Mouse (Mus musculus) myocyte (in vitro differentiated cells): ENCODE measurements around the gene Ddx41. TPM values are rescaled to one million over a fixed set of nuclear protein-coding genes. Genes with fewer than 3 reads are reported as not detected.

Source experiments
- H3K27me3 ChIP-seq: one replicate; pipeline ENCODE4 v1.6.1; 2011; ENCODE audit not compliant: control insufficient read depth, insufficient read depth, insufficient read length
- H3K36me3 ChIP-seq: one replicate; pipeline ENCODE4 v1.6.1; 2011; ENCODE audit not compliant: control insufficient read depth, insufficient read depth
- H3K4me2 ChIP-seq: one replicate; pipeline ENCODE4 v1.6.1; 2011; ENCODE audit warnings: low read depth, control low read depth
- H3K4me3 ChIP-seq: one replicate; pipeline ENCODE4 v1.5.1; 2011; ENCODE audit warnings: mild to moderate bottlenecking, control low read depth, moderate library complexity
- H3K79me2 ChIP-seq: one replicate; pipeline ENCODE4 v1.6.1; 2011; ENCODE audit not compliant: control insufficient read depth, insufficient read depth
- H3ac ChIP-seq: one replicate; pipeline ENCODE4 v1.6.1; 2011; ENCODE audit not compliant: control insufficient read depth, insufficient read length
- CEBPB ChIP-seq: IDR thresholded peaks from 2 replicates; pipeline ENCODE4 v1.6.1; 2011; ENCODE audit warnings: mild to moderate bottlenecking, moderate library complexity; ENCODE audit not compliant: poor library complexity, insufficient read depth, severe bottlenecking
- E2F4 ChIP-seq: IDR thresholded peaks from one replicate; pipeline ENCODE4 v1.6.1; 2011; ENCODE audit warnings: mild to moderate bottlenecking, control low read depth, moderate library complexity; ENCODE audit not compliant: insufficient read depth
- MAX ChIP-seq: IDR thresholded peaks from one replicate; pipeline ENCODE4 v1.6.1; 2011; ENCODE audit warnings: low read depth, mild to moderate bottlenecking, control low read depth
- MYOD1 ChIP-seq, 3 experiments: IDR thresholded peaks; one replicate each; pipeline ENCODE4 v1.6.1; 2011; ENCODE audit warnings: control low read depth in 2 of 3, low read depth in 2 of 3, mild to moderate bottlenecking in 2 of 3, moderate library complexity in 1 of 3; ENCODE audit not compliant: insufficient read length in 2 of 3, control insufficient read depth in 1 of 3
- MYOG ChIP-seq, 3 experiments: IDR thresholded peaks; one replicate each; pipeline ENCODE4 v1.6.1; 2011; ENCODE audit warnings: control low read depth in 2 of 3, low read depth in 2 of 3, mild to moderate bottlenecking in 2 of 3; ENCODE audit not compliant: insufficient read length in 2 of 3, control insufficient read depth in 1 of 3, insufficient read depth in 1 of 3
- POLR2A ChIP-seq: IDR thresholded peaks from one replicate; pipeline ENCODE4 v1.6.1; 2011; ENCODE audit warnings: low read depth, mild to moderate bottlenecking, control low read depth, moderate library complexity; ENCODE audit not compliant: insufficient read length
- POLR2AphosphoS2 ChIP-seq: IDR thresholded peaks from one replicate; pipeline ENCODE4 v1.6.1; 2011; ENCODE audit warnings: low read depth, control low read depth; ENCODE audit not compliant: insufficient read length
- REST ChIP-seq: IDR thresholded peaks from one replicate; pipeline ENCODE4 v1.6.1; 2011; ENCODE audit warnings: mild to moderate bottlenecking, control low read depth, moderate library complexity; ENCODE audit not compliant: insufficient read depth, insufficient read length
- SRF ChIP-seq: IDR thresholded peaks from one replicate; pipeline ENCODE4 v1.6.1; 2011; ENCODE audit warnings: low read depth; ENCODE audit not compliant: control insufficient read depth, insufficient read length
- TCF12 ChIP-seq: IDR thresholded peaks from one replicate; pipeline ENCODE4 v1.6.1; 2011; ENCODE audit warnings: mild to moderate bottlenecking, control low read depth; ENCODE audit not compliant: poor library complexity, insufficient read depth, severe bottlenecking
- TCF3 ChIP-seq: IDR thresholded peaks from one replicate; pipeline ENCODE4 v1.6.1; 2011; ENCODE audit warnings: low read depth, control low read depth; ENCODE audit not compliant: insufficient read length
- USF1 ChIP-seq: IDR thresholded peaks from one replicate; pipeline ENCODE4 v1.6.1; 2011; ENCODE audit warnings: low read depth, mild to moderate bottlenecking, control low read depth, moderate library complexity
- polyA plus RNA-seq: library from polyadenylated mRNA; unstranded; fragments of >200 nt; fragmentation: generic; extraction: Trizol; gene quantifications from one replicate; pipeline ENCODE4 v1.2.1, GENCODE M21; 2012; ENCODE audit warnings: missing spikeins

Ddx41 gene
- polyA plus RNA-seq, 1 experiment: 33.3 TPM

- no peak for TF ChIP-seq MYOD1 (IDR thresholded peaks at IDR 0.05; ENCODE audit: control insufficient read depth in 1 of 3, insufficient read length in 2 of 3, low read depth in 2 of 3)
- TF ChIP-seq POLR2AphosphoS2: no peak
- no peak for TF ChIP-seq POLR2A
- no peak for TF ChIP-seq TCF12
- TF ChIP-seq CEBPB: no peak
- TF ChIP-seq SRF: no peak
- TF ChIP-seq USF1: no peak
- no peak for TF ChIP-seq REST
- TF ChIP-seq TCF3: no peak
- Histone ChIP-seq H3K4me2 (no peak overlapping the region), H3K79me2 (no peaks in the 10 kb centered on the region)
Measured at GRCm38 (mm10) chr13:55542891-55543290, 6.4 kb upstream of the Ddx41 start.

GRCm38 (mm10) chr13:55540933-55541332 lies 4.5 kb upstream of the Ddx41 start:
- Histone ChIP-seq H3K27me3 (no peaks in the 10 kb centered on the region), H3K36me3 (peaks cover 10% of the 10 kb centered on the region), H3K79me2 (peaks cover 2% of the 10 kb centered on the region), H3K4me3 (no peak overlapping the region), H3K4me2 (no peak overlapping the region), H3ac (no peak overlapping the region)
- TF ChIP-seq MYOD1 (IDR thresholded peaks at IDR 0.05; ENCODE audit: control insufficient read depth in 1 of 3, insufficient read length in 2 of 3, low read depth in 2 of 3): no peak
- no peak for TF ChIP-seq POLR2A
- TF ChIP-seq MAX: no peak
- no peak for TF ChIP-seq TCF3
- TF ChIP-seq CEBPB: no peak
- TF ChIP-seq SRF: no peak
- no peak for TF ChIP-seq MYOG (IDR thresholded peaks at IDR 0.05; ENCODE audit: control insufficient read depth in 1 of 3, insufficient read depth in 1 of 3, insufficient read length in 2 of 3, low read depth in 2 of 3)
- TF ChIP-seq USF1: no peak
- TF ChIP-seq REST: no peak
- TF ChIP-seq E2F4: no peak
- no peak for TF ChIP-seq POLR2AphosphoS2
- TF ChIP-seq TCF12: no peak

More at GRCm38 (mm10) chr13:55542891-55543290, 6.4 kb upstream of the Ddx41 start:
- Histone ChIP-seq H3K36me3 (peaks cover 10% of the 10 kb centered on the region), H3ac (no peak overlapping the region), H3K27me3 (no peaks in the 10 kb centered on the region), H3K4me3 (no peak overlapping the region)

- H3K36me3 ChIP-seq: no peaks in the 10 kb centered on the region
- TF ChIP-seq USF1 (no peak), SRF (no peak), E2F4 (no peak), TCF3 (no peak), POLR2A (no peak), POLR2AphosphoS2 (no peak), MYOG (IDR thresholded peaks at IDR 0.05; ENCODE audit: control insufficient read depth in 1 of 3, insufficient read depth in 1 of 3, insufficient read length in 2 of 3, low read depth in 2 of 3) (no peak), MYOD1 (IDR thresholded peaks at IDR 0.05; ENCODE audit: control insufficient read depth in 1 of 3, insufficient read length in 2 of 3, low read depth in 2 of 3) (no peak), CEBPB (no peak), MAX (no peak), REST (no peak), TCF12 (no peak)
- H3K4me3 ChIP-seq: peak overlapping the region; percentile 63
- no peaks in the 10 kb centered on the region for H3K27me3 ChIP-seq
- H3ac ChIP-seq: peak overlapping the region; percentile 79
- H3K79me2 ChIP-seq: peaks cover 11% of the 10 kb centered on the region
- peak overlapping the region; percentile 93 for H3K4me2 ChIP-seq
Measured at GRCm38 (mm10) chr13:55535796-55536193, 663 bp downstream of the Ddx41 start.

- Histone ChIP-seq H3K27me3 (no peaks in the 10 kb centered on the region), H3K4me2 (peak overlapping the region; percentile 93)
- no peak for TF ChIP-seq POLR2A
- TF ChIP-seq MYOD1 (IDR thresholded peaks at IDR 0.05; ENCODE audit: control insufficient read depth in 1 of 3, insufficient read length in 2 of 3, low read depth in 2 of 3): no peak
- no peak for TF ChIP-seq MYOG (IDR thresholded peaks at IDR 0.05; ENCODE audit: control insufficient read depth in 1 of 3, insufficient read depth in 1 of 3, insufficient read length in 2 of 3, low read depth in 2 of 3)
- no peak for TF ChIP-seq CEBPB
- no peak for TF ChIP-seq TCF12
- TF ChIP-seq SRF: no peak
- TF ChIP-seq MAX: no peak
- TF ChIP-seq TCF3: no peak
Measured at GRCm38 (mm10) chr13:55535191-55535590, 1.3 kb downstream of the Ddx41 start.

GRCm38 (mm10) chr13:55529198-55529915 lies 7.1 kb downstream of the Ddx41 start, which contains the start of gene Dok3:
Gene Dok3 (minus strand): TSS chr13:55529296.
- Histone ChIP-seq H3K4me3 (no peak within 1 kb of the TSS), H3K4me2 (no peak within 1 kb of the TSS), H3ac (no peak within 1 kb of the TSS), H3K36me3 (no peaks in the 10 kb centered on the region), H3K27me3 (no peaks in the 10 kb centered on the region), H3K79me2 (no peaks in the 10 kb centered on the region)
- TF ChIP-seq E2F4 (no peak), MAX (no peak), POLR2AphosphoS2 (no peak), MYOG (IDR thresholded peaks at IDR 0.05; ENCODE audit: control insufficient read depth in 1 of 3, insufficient read depth in 1 of 3, insufficient read length in 2 of 3, low read depth in 2 of 3) (no peak), CEBPB (no peak), REST (no peak), TCF12 (no peak), SRF (no peak), POLR2A (no peak), MYOD1 (IDR thresholded peaks at IDR 0.05; ENCODE audit: control insufficient read depth in 1 of 3, insufficient read length in 2 of 3, low read depth in 2 of 3) (no peak), TCF3 (no peak), USF1 (no peak)

More at GRCm38 (mm10) chr13:55535191-55535590, 1.3 kb downstream of the Ddx41 start:
- H3K36me3 ChIP-seq: no peaks in the 10 kb centered on the region
- peaks cover 11% of the 10 kb centered on the region for H3K79me2 ChIP-seq
- peak overlapping the region; percentile 63 for H3K4me3 ChIP-seq
- peak overlapping the region; percentile 79 for H3ac ChIP-seq
